Mouse (Mus musculus): ENCODE data around the gene Glyr1.

Glyr1 gene

DNA sequence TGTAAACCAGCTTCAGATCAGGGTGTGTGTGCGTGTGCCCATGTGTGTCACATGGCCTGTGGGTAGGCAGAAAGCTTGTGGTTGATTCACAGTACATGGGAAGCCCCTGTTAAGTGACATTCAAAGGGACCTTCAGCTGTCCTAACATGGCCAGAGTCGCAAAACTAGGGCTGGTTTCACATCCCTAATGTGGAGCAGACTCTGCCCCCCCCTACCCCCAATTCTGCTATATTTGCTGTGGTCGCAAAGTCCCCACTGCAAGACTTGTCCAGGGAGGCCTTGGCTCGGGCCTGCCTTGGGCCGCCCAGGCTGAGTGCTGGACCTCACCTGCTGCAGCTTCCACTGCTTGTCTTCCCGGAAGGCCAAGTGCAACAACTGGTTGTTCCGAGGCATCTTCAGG lies 38.4 kb downstream of the Glyr1 start:
- DNase-seq (ENCODE audit: low read depth, low spot score), result no peak

DNA sequence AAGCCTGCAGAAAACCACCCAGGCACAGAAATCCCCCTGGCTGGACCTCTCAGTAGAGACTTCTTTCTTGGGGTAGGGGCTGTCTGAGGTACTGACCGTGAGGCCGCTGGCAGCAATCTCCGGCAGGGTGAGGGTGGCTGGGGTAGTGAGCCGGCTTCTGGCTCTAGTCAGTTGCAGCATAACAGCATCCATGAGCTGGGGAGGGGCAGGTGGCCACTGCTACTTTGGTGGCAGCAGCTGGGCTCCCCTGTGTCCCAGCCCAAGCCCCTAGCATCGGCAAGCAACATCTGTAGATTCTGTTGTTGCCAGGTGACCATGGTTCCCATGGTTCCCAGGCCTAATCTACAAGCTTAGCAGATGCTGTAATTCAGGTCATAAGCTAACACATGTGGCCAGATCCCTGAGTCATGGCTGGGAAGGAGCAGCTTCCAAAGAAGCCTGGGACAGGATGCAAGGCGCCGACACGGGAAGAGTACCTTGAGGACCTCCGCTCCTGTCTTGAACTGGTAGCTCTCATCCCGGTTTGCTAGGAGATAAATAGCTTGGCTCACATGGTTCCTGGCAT lies 39.2 kb downstream of the Glyr1 start:
- peak; percentile 25 for DNase-seq (ENCODE audit: low read depth, low spot score)

DNA sequence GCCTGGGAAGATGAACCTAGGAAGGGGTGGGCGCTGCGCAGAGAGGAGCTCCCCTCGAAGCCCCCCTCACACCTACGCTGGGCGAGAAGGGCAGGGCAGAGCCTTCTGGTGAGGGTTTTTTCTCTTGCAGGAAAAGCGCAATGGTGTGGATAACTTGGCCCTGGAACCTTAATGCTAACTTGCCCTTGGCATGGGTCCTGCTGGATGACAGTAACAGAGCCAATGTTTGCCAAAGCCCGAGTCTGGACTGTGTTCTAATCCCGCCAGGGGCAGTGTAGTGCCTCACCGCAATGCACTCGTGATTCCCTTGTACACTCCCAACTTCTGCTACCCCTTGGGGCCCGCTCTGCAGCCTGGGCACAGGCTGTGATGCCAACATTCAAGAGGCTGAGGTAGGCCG lies 41.6 kb downstream of the Glyr1 start:
- no peak for DNase-seq (ENCODE audit: low read depth, low spot score)

DNA sequence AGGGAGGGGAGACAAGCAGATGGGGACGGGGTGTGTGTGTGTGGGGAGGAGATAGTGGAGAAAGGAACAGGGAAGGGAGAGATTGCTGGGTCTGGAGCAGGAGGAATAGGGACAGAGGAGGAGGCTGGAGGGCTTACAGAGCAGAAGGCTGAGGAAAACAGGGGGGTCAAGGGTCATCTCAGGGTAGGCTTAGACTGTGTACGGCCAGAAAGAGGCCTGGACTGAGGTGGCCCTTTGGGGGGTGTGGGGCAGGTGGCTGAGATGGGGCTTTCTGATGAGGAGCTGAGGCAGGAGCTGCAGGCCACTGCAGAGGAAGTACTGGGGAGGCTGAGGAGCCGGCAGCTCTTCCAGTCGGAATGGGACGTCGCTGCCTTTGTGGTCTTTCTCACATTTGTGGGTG lies 42.2 kb downstream of the Glyr1 start:
- no peak for DNase-seq (ENCODE audit: low read depth, low spot score)

DNA sequence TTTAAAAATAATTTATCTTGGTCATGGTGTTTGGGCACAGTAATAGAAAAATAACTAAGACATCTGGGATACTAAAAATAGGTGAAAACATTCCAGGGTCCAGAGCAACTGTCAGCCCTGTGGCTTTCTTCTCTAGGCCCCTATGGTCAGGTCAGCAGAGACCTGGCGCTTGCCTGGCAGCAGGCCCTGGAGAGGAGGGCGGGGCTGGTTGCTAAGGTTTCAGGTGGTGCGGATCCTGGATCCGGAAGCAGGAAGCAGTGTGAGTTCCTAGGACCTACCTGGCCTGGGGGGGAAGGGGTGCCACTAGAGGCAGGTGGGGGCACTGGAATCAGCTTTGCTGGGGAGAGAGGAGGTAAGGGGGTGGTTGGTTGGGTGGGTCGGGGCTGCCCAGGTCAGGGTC lies 42.6 kb downstream of the Glyr1 start, which contains the start of gene Smim22:
Gene Smim22, plus strand, starts transcription at position 222 of the 400 bp plus-strand sequence.
- no peak for DNase-seq (ENCODE audit: low read depth, low spot score)

DNA sequence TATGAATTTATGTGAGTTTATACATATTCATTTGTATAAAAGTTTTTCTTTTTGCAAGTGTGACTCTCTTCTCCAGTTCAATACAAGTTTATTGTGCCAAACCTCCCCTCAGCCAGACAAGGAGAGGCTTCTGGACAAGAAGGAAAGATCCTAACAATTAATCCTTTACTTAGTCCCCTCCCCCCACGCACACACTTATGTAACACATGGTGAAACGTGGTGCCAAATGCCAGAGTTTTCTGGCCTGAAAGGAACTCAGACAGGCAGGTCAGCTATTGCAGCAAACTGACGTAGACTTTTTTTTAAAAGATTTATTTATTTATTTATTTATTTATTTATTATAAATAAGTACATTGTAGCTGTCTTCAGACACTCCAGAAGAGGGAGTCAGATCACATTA lies 49.1 kb downstream of the Glyr1 start:
- DNase-seq (ENCODE audit: low read depth, low spot score), result no peak

DNA sequence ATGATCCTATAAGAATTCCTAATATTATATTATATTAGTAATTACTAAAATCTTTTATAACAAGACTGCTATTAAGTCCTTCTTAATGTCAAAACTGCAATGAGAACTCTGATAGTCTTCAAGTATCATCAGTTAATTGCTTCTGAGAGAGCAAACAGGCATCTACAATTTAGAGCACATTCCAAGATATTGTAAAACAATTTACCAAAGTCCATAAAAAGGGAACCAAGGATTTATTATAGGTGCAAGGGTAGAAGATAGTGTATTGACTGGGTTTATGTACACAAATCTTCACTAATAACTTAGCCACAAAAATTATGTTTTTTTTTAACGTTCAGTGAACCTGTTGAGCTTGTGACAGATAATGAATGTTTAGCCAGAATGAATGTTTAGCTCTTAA lies 50.7 kb downstream of the Glyr1 start:
- DNase-seq (ENCODE audit: low read depth, low spot score), result no peak

DNA sequence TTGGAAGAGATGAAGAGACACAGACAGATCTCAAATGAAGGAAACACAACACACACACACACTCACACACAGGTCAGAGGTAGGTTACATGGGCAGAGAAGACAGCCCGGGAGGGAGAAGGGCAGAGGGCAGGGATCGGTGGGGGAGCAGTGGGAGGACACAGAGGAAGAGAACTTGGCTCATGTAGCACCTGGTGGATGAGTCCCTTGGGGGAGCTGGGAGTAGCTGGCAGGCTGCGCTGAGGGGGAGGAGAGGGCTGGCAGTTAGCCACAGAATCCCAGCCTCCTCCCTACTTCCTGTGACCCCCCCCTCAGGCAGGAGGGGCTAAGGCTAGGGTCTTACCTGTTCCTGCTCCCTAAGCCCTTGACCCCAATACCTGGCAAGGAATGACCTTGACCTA lies 52.1 kb downstream of the Glyr1 start, which contains the start of gene Sept12:
Gene Sept12, minus strand, starts transcription at position 300 of the 400 bp plus-strand sequence.
- DNase-seq (ENCODE audit: low read depth, low spot score), result no peak

DNA sequence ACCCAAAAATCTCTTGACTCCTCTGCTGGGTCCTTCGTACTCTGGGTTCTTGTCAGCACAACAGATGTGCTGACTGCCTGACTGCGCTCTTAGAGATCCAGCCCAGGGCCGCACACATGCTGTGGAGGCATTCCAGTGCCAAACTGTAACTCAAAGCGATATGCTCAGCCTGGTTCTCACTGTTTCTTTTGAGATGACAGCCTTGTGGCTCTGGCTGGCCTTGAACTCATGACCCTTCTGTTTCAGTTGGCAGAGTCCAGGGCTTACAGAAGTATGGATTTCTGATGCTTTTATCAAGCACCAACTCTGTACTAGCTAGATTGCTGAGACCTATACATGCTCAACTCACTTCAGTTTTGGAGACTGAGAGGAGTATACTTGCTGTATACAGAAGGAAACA lies 56.4 kb downstream of the Glyr1 start:
- DNase-seq (ENCODE audit: low read depth, low spot score), result no peak

DNA sequence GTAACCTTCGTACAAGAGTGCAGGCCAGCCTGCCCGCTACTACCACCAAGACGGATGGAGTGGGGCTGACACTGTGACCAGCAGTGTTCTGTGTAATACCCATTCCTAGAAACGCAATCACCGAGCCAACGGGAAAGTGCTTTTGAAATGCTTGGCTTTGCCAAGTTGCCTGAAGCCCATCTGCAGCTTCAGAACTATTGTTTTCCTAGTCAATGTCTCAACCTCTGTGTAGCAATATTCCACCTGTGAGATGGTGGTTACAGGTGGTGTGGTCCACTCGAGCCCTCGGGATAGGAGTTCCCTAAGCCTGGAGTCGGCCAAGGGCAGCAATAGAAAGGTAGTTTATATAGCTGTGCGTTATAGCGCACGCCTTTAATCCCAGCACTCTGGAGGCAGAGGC lies 64.9 kb downstream of the Glyr1 start:
- no peak for DNase-seq (ENCODE audit: low read depth, low spot score)

DNA sequence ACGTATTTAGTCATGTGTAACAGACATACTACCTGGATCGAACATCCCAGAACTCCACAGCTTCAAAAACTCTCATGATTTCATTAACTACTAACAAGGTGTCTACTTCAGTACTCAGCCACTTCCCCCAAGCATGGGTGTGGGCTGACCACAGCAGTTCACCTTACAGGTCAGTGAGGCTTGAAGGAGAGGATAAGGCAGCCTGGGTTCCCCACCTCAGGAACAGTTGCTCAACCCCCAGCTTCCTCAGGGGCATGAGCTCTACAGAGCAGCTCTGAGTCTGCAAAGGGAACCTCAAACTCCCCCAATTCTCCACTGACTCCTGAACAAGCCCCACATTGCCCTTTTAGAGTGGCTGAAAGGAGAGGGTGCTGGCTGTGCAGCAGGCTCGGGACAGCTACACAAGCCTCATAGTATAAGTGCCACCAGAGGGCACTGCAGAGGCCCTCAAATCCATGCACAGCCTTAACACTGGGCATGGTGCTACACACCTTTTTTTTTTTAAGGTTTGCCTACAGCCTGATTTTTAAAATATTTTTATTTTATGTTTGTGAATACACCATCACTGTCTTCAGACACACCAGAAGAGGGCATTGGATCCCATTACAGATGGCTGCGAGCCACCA lies 69.8 kb downstream of the Glyr1 start:
- peak; percentile 18 for DNase-seq (ENCODE audit: low read depth, low spot score)

DNA sequence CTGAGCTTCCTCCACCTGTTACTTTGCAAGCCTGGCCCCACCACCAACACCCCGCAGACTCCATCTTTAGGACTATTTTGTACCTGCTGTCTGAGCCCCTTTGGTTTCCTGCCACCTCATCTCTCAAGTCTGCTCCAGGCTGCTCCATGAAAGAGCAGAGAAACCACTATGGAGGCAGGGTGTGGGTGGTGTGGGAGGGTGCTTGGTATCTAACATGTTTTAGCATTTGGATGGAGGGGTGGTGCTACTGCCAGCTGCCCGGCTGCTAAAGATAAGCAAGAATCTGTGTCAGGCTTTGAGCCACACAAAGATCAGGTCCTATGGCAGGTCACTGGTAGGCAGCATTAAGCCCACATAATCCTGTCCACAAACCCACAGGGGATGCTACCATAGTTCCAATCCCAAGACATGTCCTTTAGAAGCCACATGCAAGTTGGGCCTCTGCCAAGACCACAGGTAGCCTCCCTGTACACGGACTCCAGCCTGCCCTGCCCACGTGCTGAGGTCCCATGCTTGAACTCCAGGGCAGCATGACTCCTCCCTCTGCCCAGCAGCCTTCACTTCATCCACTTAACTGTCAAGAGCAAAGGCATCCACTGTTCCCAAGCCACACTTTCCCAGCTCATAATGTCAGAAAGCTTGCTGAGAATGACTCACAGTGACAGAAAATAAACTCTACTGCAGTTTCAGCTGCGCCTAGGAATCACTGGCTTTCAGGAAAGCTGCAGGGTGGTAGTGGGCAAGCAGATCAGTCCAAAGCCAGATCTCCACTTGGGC lies 71.2 kb downstream of the Glyr1 start:
- DNase-seq (ENCODE audit: low read depth, low spot score), result no peak

DNA sequence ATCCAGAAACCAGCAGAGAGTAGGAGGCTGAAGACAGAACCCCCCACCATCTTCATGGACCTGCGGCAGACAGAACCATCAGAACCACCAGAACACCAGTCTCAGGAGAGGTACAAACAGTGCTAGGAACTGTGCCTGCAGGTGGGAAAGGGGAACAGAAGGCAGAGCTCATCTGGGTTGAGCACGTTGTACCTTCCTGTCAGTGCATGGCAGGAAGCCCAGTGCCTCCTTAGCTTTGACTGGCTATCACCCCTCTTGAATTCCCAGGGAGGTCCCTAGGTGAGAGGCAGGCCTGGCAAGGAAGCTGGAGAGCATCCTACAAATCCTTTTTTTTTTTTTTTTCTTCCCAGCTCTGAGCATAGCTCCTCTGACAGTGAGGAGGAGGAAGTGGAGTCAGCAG lies 73.5 kb downstream of the Glyr1 start:
- DNase-seq (ENCODE audit: low read depth, low spot score), result no peak

DNA sequence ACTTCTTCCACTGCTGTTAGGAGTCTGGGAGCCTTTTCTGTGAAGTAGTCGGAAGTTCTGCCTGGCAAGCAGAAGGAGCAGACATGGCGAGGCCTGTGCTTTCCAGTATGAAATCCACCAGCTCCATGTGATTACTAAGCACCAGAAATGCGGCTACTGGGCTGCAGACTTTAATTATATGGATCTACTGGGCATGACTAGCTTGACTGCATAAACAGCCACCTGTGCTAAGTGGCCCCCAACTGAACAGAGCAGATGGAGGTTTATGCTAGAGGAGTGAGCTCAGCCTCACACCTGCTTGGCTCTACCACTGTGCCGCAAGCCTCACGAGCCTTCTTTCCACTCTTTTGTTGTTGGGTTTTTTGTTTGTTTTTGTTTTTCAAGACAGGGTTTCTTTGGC lies 75.1 kb downstream of the Glyr1 start:
- DNase-seq (ENCODE audit: low read depth, low spot score), result no peak

DNA sequence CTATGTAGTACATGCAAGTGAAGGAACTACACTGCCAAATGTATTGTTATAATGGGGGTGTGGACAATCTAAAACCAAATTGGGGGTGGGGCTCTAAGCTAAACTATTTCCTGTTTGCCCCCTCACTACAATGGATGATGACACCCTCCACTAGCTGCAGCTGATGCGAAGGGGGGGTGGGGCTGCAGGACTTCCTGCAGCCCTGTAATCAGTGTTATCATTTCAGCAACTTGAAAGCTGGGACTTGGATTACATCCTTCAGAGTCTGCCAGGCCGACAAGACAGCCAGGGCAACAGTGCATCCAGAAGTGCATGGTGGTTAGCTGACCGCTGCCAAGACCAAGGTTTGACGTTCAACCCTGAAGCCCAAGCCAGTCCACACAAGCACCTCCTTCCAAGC lies 78.0 kb downstream of the Glyr1 start:
- no peak for DNase-seq (ENCODE audit: low read depth, low spot score)

DNA sequence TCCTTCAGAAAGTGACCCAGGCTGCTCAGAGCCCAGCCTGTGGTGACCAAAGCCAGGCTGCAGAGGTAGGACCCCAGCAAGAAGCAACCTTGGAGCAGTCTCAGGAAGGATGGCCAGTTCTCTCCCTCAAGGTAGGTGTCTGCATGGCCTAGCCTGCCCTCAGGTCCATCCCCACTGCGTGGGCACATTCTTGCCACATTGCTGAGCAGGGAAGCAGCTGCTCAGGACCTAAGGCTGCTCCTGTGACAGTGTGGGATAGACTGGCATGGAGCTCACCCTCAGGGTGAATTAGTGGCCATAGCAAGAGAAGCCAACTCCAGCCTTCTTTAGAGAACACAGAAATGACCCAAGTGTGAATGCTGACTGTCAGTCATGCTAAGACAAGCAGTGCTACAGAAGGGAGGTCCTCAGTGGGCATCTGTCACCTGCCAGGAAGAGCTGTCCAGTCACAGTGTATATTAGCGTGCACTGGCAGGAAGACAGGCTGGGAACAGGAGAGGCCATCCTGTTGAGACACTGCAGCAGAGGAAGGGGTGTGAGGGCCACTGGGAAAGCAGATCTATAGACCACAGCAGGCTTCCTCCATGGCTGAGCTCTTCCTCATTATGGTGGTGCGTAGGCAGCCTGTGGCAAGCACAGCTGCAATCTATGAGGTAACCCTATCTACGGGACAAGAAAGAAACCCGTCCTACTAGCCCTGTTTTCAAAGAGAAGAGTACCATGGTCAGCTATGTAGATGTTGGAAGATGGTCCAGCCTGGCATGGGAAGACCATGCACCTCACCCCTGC lies 80.4 kb downstream of the Glyr1 start:
- no peak for DNase-seq (ENCODE audit: low read depth, low spot score)

DNA sequence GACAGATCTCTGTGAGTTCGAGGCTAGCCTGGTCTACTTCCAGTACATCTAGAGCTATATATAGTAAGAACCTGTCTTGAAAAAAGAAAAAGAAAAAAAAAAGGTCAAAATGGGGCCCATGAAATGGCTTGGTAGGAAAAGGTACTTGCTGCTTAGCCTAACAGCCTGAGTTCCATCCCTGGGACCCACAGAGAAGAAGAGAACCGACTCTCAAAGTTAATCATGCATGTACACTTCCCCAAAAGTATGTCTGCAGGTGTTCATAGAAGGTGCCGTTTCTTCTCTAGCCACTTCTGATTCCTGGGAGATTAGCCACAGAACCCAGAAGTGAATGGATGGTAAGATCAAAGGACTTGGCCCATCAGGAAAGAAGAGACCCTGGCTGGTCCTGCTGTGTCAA lies 81.2 kb downstream of the Glyr1 start:
- no peak for DNase-seq (ENCODE audit: low read depth, low spot score)

DNA sequence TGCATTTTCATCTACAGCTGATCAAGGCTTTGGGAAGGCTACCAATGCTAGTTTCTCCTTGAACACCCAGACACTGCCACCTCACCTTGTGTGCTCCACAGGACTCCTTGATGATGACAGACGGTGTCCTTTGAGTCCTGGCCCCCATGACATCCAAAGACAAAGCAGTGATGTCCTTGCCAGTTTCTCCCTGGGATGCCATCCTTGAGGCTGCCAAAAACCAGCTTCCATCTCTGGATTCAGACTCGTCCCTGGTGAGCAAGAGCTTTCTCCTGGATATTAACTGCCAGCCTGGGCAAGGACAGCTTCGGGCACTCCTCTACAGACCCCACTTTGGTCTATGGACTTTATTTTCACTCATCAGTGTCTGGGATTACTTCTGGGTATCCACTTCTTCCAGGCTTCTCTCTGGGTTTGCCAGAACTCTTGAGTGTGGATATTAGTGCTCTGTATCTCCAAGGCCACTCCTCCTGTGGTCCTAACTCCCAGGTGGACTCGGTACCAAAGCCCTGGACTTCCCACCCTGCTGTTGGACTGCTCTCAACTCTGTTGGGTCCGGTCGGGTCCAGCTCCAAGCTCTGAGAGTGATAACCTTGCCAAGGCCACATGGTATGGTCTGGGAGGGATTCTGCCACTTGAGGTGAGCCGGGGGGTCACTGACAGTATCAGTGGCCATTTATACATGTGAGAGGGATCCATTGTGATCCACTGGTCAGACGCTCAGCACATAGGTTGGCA lies 84.1 kb downstream of the Glyr1 start:
- no peak for DNase-seq (ENCODE audit: low read depth, low spot score)

DNA sequence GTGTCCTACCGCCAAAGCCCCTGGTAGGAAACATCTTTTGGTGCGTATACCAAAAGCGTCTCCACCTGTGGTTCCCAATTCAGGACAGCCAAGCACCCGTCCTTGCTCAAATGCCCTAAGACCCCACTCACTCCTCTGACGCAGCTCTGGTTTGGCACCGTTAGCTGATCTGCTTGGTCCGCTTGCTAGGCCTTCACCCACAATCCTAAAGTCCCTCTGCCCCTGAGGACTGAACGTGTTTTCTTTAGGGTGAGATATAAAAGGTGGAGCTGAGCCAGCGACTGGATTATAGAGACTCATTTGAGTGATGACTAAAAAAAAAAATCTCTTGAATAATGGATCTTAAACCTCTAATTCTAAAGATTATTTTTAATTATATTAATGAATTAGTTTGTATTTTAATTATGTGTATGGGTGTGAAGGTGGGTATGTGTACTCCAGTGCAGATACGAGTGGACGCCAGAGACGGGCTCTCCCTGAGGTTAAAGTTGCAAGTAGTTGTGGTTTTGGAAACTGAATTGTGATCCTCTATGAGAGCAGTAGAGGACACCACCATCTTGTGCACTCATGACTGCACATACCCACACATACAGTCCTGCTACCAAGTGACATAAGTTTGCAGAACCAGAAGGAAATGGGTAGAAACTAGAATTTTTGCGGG lies 84.8 kb downstream of the Glyr1 start:
- DNase-seq (ENCODE audit: low read depth, low spot score), result no peak

Data from retina, adult 2 months (tissue).